Comparison of ENCODE assay signal across 8 mouse cellular contexts in genomic region chr17:23748631-23749391, GRCm38 (mm10). TPM values are rescaled to one million over a fixed set of nuclear protein-coding genes. Genes with fewer than 3 reads are reported as not detected.
DNase-seq lines count a peak whose midpoint lies in the region; ATAC-seq lines count a peak whose summit lies in the region.

No protein-coding gene starts in this region.

- ATAC-seq in midbrain, embryonic 11.5 days (ENCODE audit: low FRiP score): no peak
- no peak for ATAC-seq in midbrain, embryonic 16.5 days

- H3K36me3 ChIP-seq in midbrain, embryonic 11.5 days (ENCODE audit: control insufficient read depth, insufficient read depth, low read length): peaks cover 16% of the 10 kb centered on the region; the same call in 1 of the 2 replicates
- peaks cover 24% of the 10 kb centered on the region for H3K36me3 ChIP-seq in midbrain, embryonic 16.5 days (ENCODE audit: control insufficient read depth, insufficient read depth, low read length)

- peak; percentile 95 for DNase-seq in midbrain, embryonic 11.5 days (ENCODE audit: low spot score, missing footprints)
- peak; percentile 85 for DNase-seq in adrenal gland, adult 2 months
- peak; percentile 69 for DNase-seq in embryo, embryonic 9.5 days (ENCODE audit: extremely low spot score)
- DNase-seq in heart, postnatal 10 days: peak; percentile 82 to 89
- DNase-seq in layer of hippocampus, adult 18-20 months (ENCODE audit: low spot score in 2 of 2): peak; percentile 52 to 87
- DNase-seq in lung, postnatal 14 days: peak; percentile 84
- peak; percentile 64 to 79 for DNase-seq in spleen, postnatal 10 days (ENCODE audit: low spot score in 2 of 2)

- H3K4me1 ChIP-seq in midbrain, embryonic 11.5 days (ENCODE audit: control insufficient read depth, insufficient read depth, low read length): peaks cover 10% of the 10 kb centered on the region
- peaks cover 13% of the 10 kb centered on the region for H3K4me1 ChIP-seq in midbrain, embryonic 16.5 days (ENCODE audit: control insufficient read depth, insufficient read depth, low read length)

- no peak overlapping the region for H3K9ac ChIP-seq in midbrain, embryonic 11.5 days (ENCODE audit: low read length)
- no peak overlapping the region for H3K9ac ChIP-seq in midbrain, embryonic 16.5 days (ENCODE audit: low read depth, low read length)

- H3K27me3 ChIP-seq in midbrain, embryonic 11.5 days (ENCODE audit: control insufficient read depth, insufficient read depth, low read length): peaks cover 33% of the 10 kb centered on the region
- H3K27me3 ChIP-seq in midbrain, embryonic 16.5 days (ENCODE audit: control insufficient read depth, insufficient read depth, low read depth, low read length): peaks cover 16% of the 10 kb centered on the region

- H3K4me3 ChIP-seq in midbrain, embryonic 11.5 days (ENCODE audit: low read depth, low read length): no peak overlapping the region
- H3K4me3 ChIP-seq in midbrain, embryonic 16.5 days (ENCODE audit: low read depth, low read length): no peak overlapping the region

- intact Hi-C loops in heart, postnatal 10 days (cut with DNase I): loop anchor here (5.0 kb wide), 1 partner anchor 103 kb away; no protein-coding TSS in a partner anchor

- WGBS in midbrain, embryonic 11.5 days: 42% methylated on average over 10 of the region's 10 CpGs
- 40% methylated on average over 10 of the region's 10 CpGs for WGBS in midbrain, embryonic 16.5 days

- no peak overlapping the region for H3K27ac ChIP-seq in midbrain, embryonic 11.5 days (ENCODE audit: low read depth, low read length)
- H3K27ac ChIP-seq in midbrain, embryonic 16.5 days (ENCODE audit: low read length): no peak overlapping the region

- no peak overlapping the region for H3K4me2 ChIP-seq in midbrain, embryonic 11.5 days
- H3K4me2 ChIP-seq in midbrain, embryonic 16.5 days (ENCODE audit: low read length): no peak overlapping the region

- no peaks in the 10 kb centered on the region for H3K9me3 ChIP-seq in midbrain, embryonic 11.5 days (ENCODE audit: control insufficient read depth, low read length)
- H3K9me3 ChIP-seq in midbrain, embryonic 16.5 days (replicated peaks; ENCODE audit: control insufficient read depth, low read length, poor library complexity, severe bottlenecking): no peaks in the 10 kb centered on the region

RNA-seq across cellular contexts. Expression of gene Kremen2, which starts 3.2 kb away (rescaled TPM):
- polyA plus RNA-seq in midbrain, embryonic 11.5 days (2014; fragmentation: Nextera tagmentation; extraction: Ambion mirVana): 0.58 and 0.63 TPM in 2 replicates
- polyA plus RNA-seq in midbrain, embryonic 16.5 days (2015; fragmentation: Nextera tagmentation; extraction: Ambion mirVana): 1.6 and 1.8 TPM in 2 replicates
- total RNA-seq in adrenal gland, adult 2 months (2021): not detected
- polyA plus RNA-seq in adrenal gland, adult 2 months (2012; rRNA removed): 0.28 and 0.54 TPM in 2 replicates
- total RNA-seq in heart, postnatal 10 days (2021): not detected
- under 1 TPM; 0.30 to 0.52 TPM for total RNA-seq in layer of hippocampus, adult 18-20 months (2021)

RNA-seq across cellular contexts. Expression of gene Paqr4, which starts 8.1 kb away (rescaled TPM):
- 29.5 and 30.2 TPM in 2 replicates for polyA plus RNA-seq in midbrain, embryonic 11.5 days (2014; fragmentation: Nextera tagmentation; extraction: Ambion mirVana)
- polyA plus RNA-seq in midbrain, embryonic 16.5 days (2015; fragmentation: Nextera tagmentation; extraction: Ambion mirVana): 70.9 and 75.7 TPM in 2 replicates
- total RNA-seq in adrenal gland, adult 2 months (2021): 10 to 100 TPM in 1 of 2 experiments, 1 to 10 TPM in 1; 7.6 to 17.6 TPM
- polyA plus RNA-seq in adrenal gland, adult 2 months (2012; rRNA removed): 33.3 and 37.8 TPM in 2 replicates
- 10 to 100 TPM; 17.5 to 22.0 TPM for total RNA-seq in heart, postnatal 10 days (2021)
- total RNA-seq in layer of hippocampus, adult 18-20 months (2021): 10 to 100 TPM; 52.0 to 53.6 TPM

RNA-seq across cellular contexts. Expression of gene Flywch1, which starts 22.6 kb away (rescaled TPM):
- polyA plus RNA-seq in midbrain, embryonic 11.5 days (2014; fragmentation: Nextera tagmentation; extraction: Ambion mirVana): 125 and 142 TPM in 2 replicates
- 205 and 220 TPM in 2 replicates for polyA plus RNA-seq in midbrain, embryonic 16.5 days (2015; fragmentation: Nextera tagmentation; extraction: Ambion mirVana)
- total RNA-seq in adrenal gland, adult 2 months (2021): 10 to 100 TPM; 61.8 to 85.0 TPM
- 45.8 and 49.3 TPM in 2 replicates for polyA plus RNA-seq in adrenal gland, adult 2 months (2012; rRNA removed)
- 10 to 100 TPM; 31.2 to 32.1 TPM for total RNA-seq in heart, postnatal 10 days (2021)
- 100 to 1,000 TPM; 390 to 405 TPM for total RNA-seq in layer of hippocampus, adult 18-20 months (2021)

RNA-seq across cellular contexts. Expression of gene Pkmyt1, which starts 22.7 kb away (rescaled TPM):
- polyA plus RNA-seq in midbrain, embryonic 11.5 days (2014; fragmentation: Nextera tagmentation; extraction: Ambion mirVana): 29.3 and 33.7 TPM in 2 replicates
- polyA plus RNA-seq in midbrain, embryonic 16.5 days (2015; fragmentation: Nextera tagmentation; extraction: Ambion mirVana): 17.9 and 19.7 TPM in 2 replicates
- total RNA-seq in adrenal gland, adult 2 months (2021): 1 to 10 TPM; 2.8 to 2.9 TPM
- polyA plus RNA-seq in adrenal gland, adult 2 months (2012; rRNA removed): 21.8 and 23.1 TPM in 2 replicates
- total RNA-seq in heart, postnatal 10 days (2021): 1 to 10 TPM; 7.7 to 9.3 TPM
- 1 to 10 TPM; 3.4 to 3.8 TPM for total RNA-seq in layer of hippocampus, adult 18-20 months (2021)

RNA-seq across cellular contexts. Expression of gene 1520401A03Rik, which starts 26.2 kb away (rescaled TPM):
- not detected in 2 replicates for polyA plus RNA-seq in midbrain, embryonic 11.5 days (2014; fragmentation: Nextera tagmentation; extraction: Ambion mirVana)
- polyA plus RNA-seq in midbrain, embryonic 16.5 days (2015; fragmentation: Nextera tagmentation; extraction: Ambion mirVana): 0.07 and 0.19 TPM in 2 replicates
- total RNA-seq in adrenal gland, adult 2 months (2021): 10 to 100 TPM in 1 of 2 experiments, 1 to 10 TPM in 1; 2.5 to 18.2 TPM
- 1.8 and 2.4 TPM in 2 replicates for polyA plus RNA-seq in adrenal gland, adult 2 months (2012; rRNA removed)
- not detected for total RNA-seq in heart, postnatal 10 days (2021)
- total RNA-seq in layer of hippocampus, adult 18-20 months (2021): under 1 TPM in 1 of 2 experiments, not detected in 1; 0.33 TPM

Comparison
In these comparisons a context has a peak if more than half of its experiments do, and no peak if none do; other contexts are left out.
1. RNA of gene Flywch1, which starts 22.6 kb away (total RNA-seq): 390 to 405 TPM in layer of hippocampus, adult 18-20 months; 61.8 to 85.0 TPM in adrenal gland, adult 2 months and 31.2 to 32.1 TPM in heart, postnatal 10 days; every median in the first group is over 4 times any median in the second.
2. Peak in every context shown above with its lines, with median percentiles within 50 percentile points of each other: DNase-seq.